Mouse (Mus musculus): Measurements from ENCODE around the gene Efcab6. TPM values are rescaled to one million over a fixed set of nuclear protein-coding genes. Genes with fewer than 3 reads are reported as not detected.

Gene Efcab6
- polyA plus RNA-seq, 2 experiments, result 0.25 to 0.52 TPM

DNA sequence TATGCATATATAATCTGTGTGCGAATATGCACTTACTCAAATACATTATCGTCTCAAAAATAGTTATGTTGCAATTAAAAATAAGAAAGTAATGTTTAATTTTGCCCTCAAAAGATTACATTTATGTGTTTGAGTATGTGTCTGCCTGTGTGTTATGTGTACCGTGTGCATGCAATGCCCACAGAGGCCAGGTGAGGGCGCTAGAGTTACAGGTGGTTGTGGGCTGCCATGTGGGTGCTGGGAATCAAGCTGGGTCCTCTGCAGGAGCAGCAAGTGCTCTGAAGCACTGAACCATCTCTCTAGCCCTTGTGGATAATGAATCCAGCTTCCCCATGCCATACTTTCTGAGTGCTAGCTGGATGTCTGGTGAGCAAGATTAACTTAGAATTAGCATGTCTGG, 522 bp upstream of the Efcab6 start:
- WGBS, result 70% methylated on average over 4 of the region's 4 CpGs
- Histone ChIP-seq H3K27me3 (ENCODE audit: control insufficient read depth, insufficient read depth, low read length) (peaks cover 35% of the 10 kb centered on the region), H3K4me3 (replicated peaks; ENCODE audit: low read length) (no peak overlapping the region), H3K4me2 (replicated peaks; ENCODE audit: low read depth, low read length, severe bottlenecking) (no peak overlapping the region), H3K36me3 (ENCODE audit: control insufficient read depth, insufficient read depth, low read length) (no peaks in the 10 kb centered on the region), H3K9me3 (ENCODE audit: control insufficient read depth, low read length) (peaks cover 5% of the 10 kb centered on the region; the same call in 1 of the 2 replicates), H3K9ac (ENCODE audit: low read depth, low read length, severe bottlenecking) (no peak overlapping the region), H3K4me1 (ENCODE audit: control insufficient read depth, insufficient read depth, low read length) (no peaks in the 10 kb centered on the region; the same call in 1 of the 2 replicates), H3K27ac (replicated peaks; ENCODE audit: low read depth, low read length) (no peak overlapping the region)
- ATAC-seq (ENCODE audit: low FRiP score, low read depth), result no peak
- TF ChIP-seq POLR2A (IDR thresholded peaks at IDR 0.05; ENCODE audit: borderline replicate concordance, extremely low read depth, insufficient read depth, insufficient read length), result no peak
- DNase-seq (ENCODE audit: low spot score), result no peak

DNA sequence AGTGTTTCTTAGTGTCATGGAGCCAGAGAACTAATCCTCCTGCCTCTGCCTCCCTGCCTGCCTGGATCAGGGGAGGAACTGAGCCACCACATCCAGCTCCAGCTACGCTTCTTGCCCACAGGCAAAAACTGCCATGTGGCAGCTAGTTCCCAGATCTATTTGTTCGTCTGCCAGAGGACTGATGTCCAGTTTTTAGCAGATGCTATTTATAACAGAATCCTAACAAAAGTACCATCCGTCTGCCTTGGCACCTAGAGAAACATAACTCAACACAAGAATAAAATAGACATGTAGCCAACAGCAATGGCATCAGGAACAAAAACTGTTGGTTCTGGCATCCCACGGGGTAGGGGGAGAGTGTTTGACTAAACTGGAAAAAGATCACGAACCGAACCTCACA, 6.3 kb downstream of the Efcab6 start:
- Histone ChIP-seq H3K4me3 (replicated peaks; ENCODE audit: low read length) (no peak overlapping the region), H3K27me3 (ENCODE audit: control insufficient read depth, insufficient read depth, low read length) (no peaks in the 10 kb centered on the region), H3K4me2 (replicated peaks; ENCODE audit: low read depth, low read length, severe bottlenecking) (no peak overlapping the region), H3K27ac (replicated peaks; ENCODE audit: low read depth, low read length) (no peak overlapping the region), H3K36me3 (ENCODE audit: control insufficient read depth, insufficient read depth, low read length) (no peaks in the 10 kb centered on the region), H3K9me3 (ENCODE audit: control insufficient read depth, low read length) (no peaks in the 10 kb centered on the region), H3K9ac (ENCODE audit: low read depth, low read length, severe bottlenecking) (no peak overlapping the region), H3K4me1 (ENCODE audit: control insufficient read depth, insufficient read depth, low read length) (no peaks in the 10 kb centered on the region)
- TF ChIP-seq POLR2A (IDR thresholded peaks at IDR 0.05; ENCODE audit: borderline replicate concordance, extremely low read depth, insufficient read depth, insufficient read length), result no peak
- WGBS, result 80% methylated on average over 6 of the region's 6 CpGs
- no peak for ATAC-seq (ENCODE audit: low FRiP score, low read depth)
- no peak for DNase-seq (ENCODE audit: low spot score)

DNA sequence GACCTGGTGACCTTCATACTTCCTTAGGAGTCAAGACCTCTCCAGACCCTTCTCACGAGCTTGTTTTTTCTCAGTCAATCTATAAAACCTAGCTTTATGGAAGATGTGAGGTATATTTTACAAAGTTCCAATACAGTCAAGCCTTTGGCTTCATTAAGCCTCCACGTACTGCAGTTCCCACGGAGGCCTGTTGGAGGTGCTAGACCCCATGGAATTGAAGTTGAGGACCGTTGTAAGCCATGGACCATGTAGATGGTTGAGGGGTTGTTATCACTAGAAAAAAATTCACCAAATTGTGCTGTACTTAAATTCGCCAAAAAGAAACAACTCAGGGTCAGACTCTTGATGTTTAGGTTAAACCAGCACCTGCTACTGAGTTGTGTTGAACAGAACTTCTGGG, 9.1 kb downstream of the Efcab6 start:
- no peak overlapping the region for H3K4me3 ChIP-seq (replicated peaks; ENCODE audit: low read length)
- H3K36me3 ChIP-seq (ENCODE audit: control insufficient read depth, insufficient read depth, low read length), result no peaks in the 10 kb centered on the region
- no peaks in the 10 kb centered on the region for H3K4me1 ChIP-seq (ENCODE audit: control insufficient read depth, insufficient read depth, low read length)
- H3K9ac ChIP-seq (ENCODE audit: low read depth, low read length, severe bottlenecking), result no peak overlapping the region
- H3K4me2 ChIP-seq (replicated peaks; ENCODE audit: low read depth, low read length, severe bottlenecking), result no peak overlapping the region
- WGBS, result 62% methylated on average over 5 of the region's 5 CpGs
- no peak overlapping the region for H3K27ac ChIP-seq (replicated peaks; ENCODE audit: low read depth, low read length)
- no peaks in the 10 kb centered on the region for H3K9me3 ChIP-seq (ENCODE audit: control insufficient read depth, low read length)
- TF ChIP-seq POLR2A (IDR thresholded peaks at IDR 0.05; ENCODE audit: borderline replicate concordance, extremely low read depth, insufficient read depth, insufficient read length), result no peak
- DNase-seq (ENCODE audit: low spot score) (no peak), ATAC-seq (ENCODE audit: low FRiP score, low read depth) (no peak)
- no peaks in the 10 kb centered on the region for H3K27me3 ChIP-seq (ENCODE audit: control insufficient read depth, insufficient read depth, low read length)

DNA sequence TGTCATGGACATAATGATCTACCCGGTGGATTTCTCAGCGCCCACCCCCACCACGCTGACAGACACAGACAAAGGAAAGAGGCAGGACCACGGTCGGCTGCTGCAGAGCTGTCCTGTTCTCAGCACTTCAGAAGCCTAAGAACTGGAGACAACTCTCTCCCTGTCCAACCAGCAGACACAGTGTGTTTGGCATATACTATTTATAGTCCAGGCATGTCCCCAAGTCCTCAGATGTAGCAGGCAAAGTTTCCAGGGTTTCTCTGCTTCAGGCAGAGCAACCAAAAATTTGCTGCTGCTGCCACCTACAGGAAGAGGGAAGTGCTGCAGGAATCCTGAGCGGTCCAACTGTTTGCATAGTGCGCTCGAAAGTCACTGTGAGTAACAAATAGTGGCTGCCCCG, 11.3 kb downstream of the Efcab6 start:
- DNase-seq (ENCODE audit: low spot score) (peak; percentile 82), ATAC-seq (ENCODE audit: low FRiP score, low read depth) (peak; percentile 72)
- WGBS, result 43% methylated on average over 9 of the region's 9 CpGs
- Histone ChIP-seq H3K4me2 (replicated peaks; ENCODE audit: low read depth, low read length, severe bottlenecking) (no peak overlapping the region), H3K9me3 (ENCODE audit: control insufficient read depth, low read length) (no peaks in the 10 kb centered on the region), H3K27ac (replicated peaks; ENCODE audit: low read depth, low read length) (no peak overlapping the region), H3K36me3 (ENCODE audit: control insufficient read depth, insufficient read depth, low read length) (no peaks in the 10 kb centered on the region), H3K9ac (ENCODE audit: low read depth, low read length, severe bottlenecking) (no peak overlapping the region), H3K4me3 (replicated peaks; ENCODE audit: low read length) (no peak overlapping the region), H3K4me1 (ENCODE audit: control insufficient read depth, insufficient read depth, low read length) (no peaks in the 10 kb centered on the region), H3K27me3 (ENCODE audit: control insufficient read depth, insufficient read depth, low read length) (no peaks in the 10 kb centered on the region)
- no peak for TF ChIP-seq POLR2A (IDR thresholded peaks at IDR 0.05; ENCODE audit: borderline replicate concordance, extremely low read depth, insufficient read depth, insufficient read length)

DNA sequence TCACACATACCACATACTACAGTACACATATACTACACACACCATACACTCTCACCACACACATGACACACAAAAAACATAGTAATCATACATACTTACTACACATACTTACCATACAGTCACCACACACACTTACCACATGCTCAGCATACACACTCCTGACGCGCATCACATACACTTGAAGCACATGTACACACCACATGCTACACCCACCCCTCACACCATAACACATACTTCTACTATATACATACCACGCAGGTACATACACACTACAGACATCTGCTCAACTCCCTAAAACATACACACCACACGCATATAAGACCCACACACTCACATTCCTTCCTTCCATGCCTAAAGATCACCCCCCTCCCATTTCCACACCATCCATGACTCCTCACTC, 11.9 kb downstream of the Efcab6 start:
- no peak for TF ChIP-seq POLR2A (IDR thresholded peaks at IDR 0.05; ENCODE audit: borderline replicate concordance, extremely low read depth, insufficient read depth, insufficient read length)
- H3K9ac ChIP-seq (ENCODE audit: low read depth, low read length, severe bottlenecking), result no peak overlapping the region
- H3K4me2 ChIP-seq (replicated peaks; ENCODE audit: low read depth, low read length, severe bottlenecking), result no peak overlapping the region
- WGBS, result 91% methylated on average over 4 of the region's 4 CpGs
- no peak overlapping the region for H3K27ac ChIP-seq (replicated peaks; ENCODE audit: low read depth, low read length)
- no peak overlapping the region for H3K4me3 ChIP-seq (replicated peaks; ENCODE audit: low read length)
- ATAC-seq (ENCODE audit: low FRiP score, low read depth) (no peak), DNase-seq (ENCODE audit: low spot score) (no peak)
- no peaks in the 10 kb centered on the region for H3K27me3 ChIP-seq (ENCODE audit: control insufficient read depth, insufficient read depth, low read length)
- H3K9me3 ChIP-seq (ENCODE audit: control insufficient read depth, low read length), result no peaks in the 10 kb centered on the region
- no peaks in the 10 kb centered on the region for H3K36me3 ChIP-seq (ENCODE audit: control insufficient read depth, insufficient read depth, low read length)
- H3K4me1 ChIP-seq (ENCODE audit: control insufficient read depth, insufficient read depth, low read length), result no peaks in the 10 kb centered on the region

DNA sequence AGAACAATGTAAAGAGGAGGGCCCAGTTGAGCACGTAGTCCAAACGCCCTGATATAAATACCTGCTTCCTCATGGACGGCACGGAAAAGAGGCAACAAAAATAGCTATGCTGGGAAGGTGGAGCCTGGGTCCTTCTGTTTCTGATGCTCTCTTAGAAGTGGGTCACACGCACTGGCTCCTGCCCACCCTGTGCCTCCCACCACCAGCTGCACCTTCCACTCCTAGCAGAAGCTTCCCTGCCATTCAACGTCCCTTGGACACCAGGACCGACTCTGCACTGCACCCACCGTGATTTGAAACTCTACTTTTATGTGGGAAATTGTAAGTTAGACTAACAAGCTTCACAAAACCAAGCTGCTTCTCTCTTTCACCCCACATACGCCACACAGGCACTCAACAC, 12.8 kb downstream of the Efcab6 start:
- ATAC-seq (ENCODE audit: low FRiP score, low read depth) (no peak), DNase-seq (ENCODE audit: low spot score) (no peak)
- TF ChIP-seq POLR2A (IDR thresholded peaks at IDR 0.05; ENCODE audit: borderline replicate concordance, extremely low read depth, insufficient read depth, insufficient read length), result no peak
- H3K9ac ChIP-seq (ENCODE audit: low read depth, low read length, severe bottlenecking), result no peak overlapping the region
- H3K36me3 ChIP-seq (ENCODE audit: control insufficient read depth, insufficient read depth, low read length), result no peaks in the 10 kb centered on the region
- no peak overlapping the region for H3K4me2 ChIP-seq (replicated peaks; ENCODE audit: low read depth, low read length, severe bottlenecking)
- no peaks in the 10 kb centered on the region for H3K27me3 ChIP-seq (ENCODE audit: control insufficient read depth, insufficient read depth, low read length)
- no peaks in the 10 kb centered on the region for H3K4me1 ChIP-seq (ENCODE audit: control insufficient read depth, insufficient read depth, low read length)
- H3K27ac ChIP-seq (replicated peaks; ENCODE audit: low read depth, low read length), result no peak overlapping the region
- no peak overlapping the region for H3K4me3 ChIP-seq (replicated peaks; ENCODE audit: low read length)
- H3K9me3 ChIP-seq (ENCODE audit: control insufficient read depth, low read length), result no peaks in the 10 kb centered on the region
- WGBS, result 80% methylated on average over 9 of the region's 9 CpGs

Data from limb, embryonic 14.5 days (tissue).